Mouse (Mus musculus) spleen, postnatal 36 days (tissue): ENCODE measurements around the gene Impad1.

Source experiments
- DNase-seq, 2 experiments: peaks; one replicate each; pipeline ENCODE4 v3.0.0; 2022; ENCODE audit warnings: low spot score in 2 of 2, mixed read lengths in 1 of 2

Impad1 gene

GRCm38 (mm10) chr4:4792992-4793834 is at the start of gene Impad1:
Gene Impad1 (minus strand): TSS chr4:4793355.
- peak; percentile 84 to 86 for DNase-seq

DNA sequence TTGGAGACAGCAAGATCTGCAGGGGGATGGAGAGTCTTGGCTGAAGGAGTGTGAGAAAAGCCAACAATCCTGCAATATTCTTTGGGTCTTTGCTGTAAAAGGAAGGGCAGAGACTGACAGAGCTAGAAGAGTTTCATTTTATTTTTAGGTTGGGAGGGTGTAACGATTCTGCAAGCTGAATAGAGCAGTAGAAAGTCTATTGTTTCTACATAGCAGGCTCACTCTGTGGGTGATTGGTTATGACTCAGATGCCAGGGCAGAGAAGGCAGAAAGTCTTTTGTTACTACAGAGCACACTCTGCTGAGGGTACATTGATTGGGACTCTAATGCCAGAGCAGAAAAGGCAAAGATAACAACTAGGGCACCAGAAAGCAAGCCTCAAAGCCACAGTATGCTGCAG is 47.0 kb upstream of the Impad1 start:
- no peak for DNase-seq

- no peak for DNase-seq
Measured at GRCm38 (mm10) chr4:4833789-4834295, 40.7 kb upstream of the Impad1 start.

- no peak for DNase-seq
Measured at GRCm38 (mm10) chr4:4828131-4828530, 35.0 kb upstream of the Impad1 start.

- no peak for DNase-seq
Measured at GRCm38 (mm10) chr4:4822119-4822518, 29.0 kb upstream of the Impad1 start.

GRCm38 (mm10) chr4:4792141-4792991 is 789 bp downstream of the Impad1 start:
- peak; percentile 16 to 31 for DNase-seq

GRCm38 (mm10) chr4:4791180-4791579 is 2.0 kb downstream of the Impad1 start:
- no peak for DNase-seq

- DNase-seq = no peak
Measured at GRCm38 (mm10) chr4:4785169-4785568, 8.0 kb downstream of the Impad1 start.

GRCm38 (mm10) chr4:4784305-4784704 is 8.8 kb downstream of the Impad1 start:
- DNase-seq = no peak

GRCm38 (mm10) chr4:4783686-4783957 is 9.5 kb downstream of the Impad1 start:
- DNase-seq = no peak

- DNase-seq = peak; percentile 4 to 5
Measured at GRCm38 (mm10) chr4:4782882-4783685, 10.1 kb downstream of the Impad1 start.

DNA sequence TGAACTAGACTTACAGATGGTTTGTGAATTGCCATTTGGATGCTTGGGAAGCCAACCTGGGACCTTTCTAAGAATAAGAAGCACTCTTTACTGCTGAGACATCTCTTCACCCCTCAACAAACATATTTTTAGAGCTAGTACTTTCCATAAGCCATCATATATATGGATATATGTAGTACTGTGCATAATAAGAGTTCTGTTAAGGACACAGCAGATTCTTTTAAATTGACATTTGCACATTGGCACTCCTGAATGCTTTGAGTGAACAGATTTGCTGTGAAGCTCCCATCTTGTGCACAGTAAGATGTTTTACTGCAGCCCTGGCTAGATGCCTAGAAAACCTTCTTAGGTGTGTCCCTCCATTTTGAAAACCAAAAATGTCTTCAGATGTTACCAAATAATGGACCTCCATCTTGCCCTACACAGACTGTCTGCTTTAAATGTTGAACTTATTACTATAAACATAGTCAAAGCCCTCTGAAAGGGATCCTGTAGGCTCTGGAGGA is 13.8 kb downstream of the Impad1 start:
- no peak for DNase-seq

GRCm38 (mm10) chr4:4771523-4772114 is 21.5 kb downstream of the Impad1 start:
- DNase-seq = no peak

GRCm38 (mm10) chr4:4765806-4766205 is 27.3 kb downstream of the Impad1 start:
- DNase-seq = no peak

GRCm38 (mm10) chr4:4758376-4758775 is 34.8 kb downstream of the Impad1 start:
- no peak for DNase-seq

GRCm38 (mm10) chr4:4729427-4729826 is 63.7 kb downstream of the Impad1 start:
- DNase-seq = no peak

DNA sequence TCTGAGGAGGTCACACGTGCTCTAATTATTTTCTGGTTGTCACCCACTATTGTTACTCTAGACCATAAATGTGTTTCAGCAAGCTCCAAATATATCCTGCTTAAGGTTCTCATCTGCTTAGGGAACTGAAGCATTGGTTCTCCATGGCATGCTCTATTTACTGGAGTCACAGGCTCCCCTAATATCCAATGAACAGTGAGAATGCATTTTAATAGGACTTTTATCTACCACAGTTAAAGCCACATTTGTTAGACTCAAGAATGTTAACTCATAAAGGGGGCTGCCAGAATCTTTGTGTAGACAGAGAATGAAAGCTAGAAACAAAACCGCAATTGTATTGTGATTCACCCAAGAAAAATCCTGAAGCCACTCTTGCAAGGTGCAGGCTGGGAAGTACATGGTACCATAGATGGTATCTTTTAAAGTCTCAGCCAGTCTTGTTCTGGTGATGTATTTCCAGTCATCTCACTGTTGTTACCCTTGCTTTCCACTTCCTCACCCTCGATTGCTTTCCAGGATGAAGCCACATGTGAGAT is 66.8 kb downstream of the Impad1 start:
- DNase-seq = no peak

DNA sequence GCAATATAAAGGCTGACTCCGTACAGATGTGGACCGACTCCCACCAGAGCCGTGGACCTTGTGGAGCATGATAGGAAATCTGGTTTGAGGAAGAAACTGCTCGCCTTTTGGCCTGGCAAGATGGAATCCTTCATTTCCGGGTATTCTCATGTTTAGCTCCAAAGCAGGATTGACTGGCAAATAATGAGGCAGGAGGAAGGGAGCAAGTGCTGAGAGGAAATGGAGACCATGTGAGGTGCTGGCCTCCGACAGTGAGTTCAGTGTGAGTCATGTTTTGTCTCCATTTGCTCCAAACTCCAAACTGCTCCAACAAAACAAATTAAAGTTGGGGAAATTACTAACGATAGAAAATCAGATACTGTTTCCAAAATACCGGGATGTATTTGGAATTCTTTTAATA is 69.3 kb downstream of the Impad1 start:
- DNase-seq = no peak

DNA sequence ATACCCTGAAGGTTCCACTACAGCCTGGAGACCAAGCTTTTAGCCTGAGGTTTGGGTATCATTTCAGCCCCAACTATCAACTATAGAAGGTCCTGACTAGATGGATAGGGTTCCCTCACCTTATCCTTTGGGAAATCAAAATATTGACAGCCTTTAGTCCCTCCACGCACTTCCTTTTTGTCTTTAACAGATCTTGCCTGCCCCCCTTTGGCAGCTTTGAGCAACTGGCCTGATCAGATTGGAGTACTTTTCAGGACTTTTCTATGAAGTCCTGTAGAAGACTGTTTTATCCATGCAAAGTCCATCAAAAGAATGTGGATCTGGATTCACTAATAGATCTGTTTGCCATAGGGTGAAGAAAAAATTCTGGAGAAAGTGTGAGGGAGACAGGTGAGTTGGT is 71.1 kb downstream of the Impad1 start:
- no peak for DNase-seq

DNA sequence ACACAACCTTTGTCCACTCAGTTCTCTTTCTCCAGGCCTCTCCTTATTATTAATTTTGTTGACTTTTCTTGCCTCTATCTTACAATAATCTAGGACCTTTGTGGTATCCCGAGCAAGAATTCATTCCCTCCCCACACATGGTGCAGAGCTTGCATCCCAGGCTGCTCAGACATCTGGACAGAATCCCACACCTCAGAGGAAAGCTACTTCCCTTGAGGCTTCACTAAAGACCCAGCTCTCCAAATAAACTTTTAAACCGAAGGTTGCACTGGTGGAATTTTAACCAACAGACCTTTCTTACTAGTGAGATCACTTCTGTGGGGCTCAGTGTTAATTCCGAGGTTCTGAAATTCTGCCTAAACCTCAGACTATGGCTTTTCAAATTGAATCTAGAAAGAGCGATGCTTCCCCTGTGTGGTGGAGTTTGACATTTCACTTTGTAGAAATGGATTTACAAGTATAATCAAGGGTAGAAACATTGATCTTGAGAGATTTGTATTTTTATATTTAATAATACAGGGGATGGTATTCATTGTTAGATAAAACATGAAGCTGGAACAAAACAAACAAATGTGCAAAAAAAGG is 75.3 kb downstream of the Impad1 start:
- DNase-seq = no peak
